Mouse (Mus musculus): Measurements from ENCODE around the gene Cpt1a.
A peak's percentile ranks its signal among the peaks of the same experiment; 100 is the strongest.

The Cpt1a gene

GRCm38 (mm10) chr19:3322261-3322969 is at the start of gene Cpt1a:
Gene Cpt1a (plus strand): TSS chr19:3322334.
- peak; percentile 49 to 69 for DNase-seq

- no peak for DNase-seq
These were observed 48.8 kb upstream of the Cpt1a start for GRCm38 (mm10) chr19:3273331-3273730.

GRCm38 (mm10) chr19:3275744-3276365 is 46.3 kb upstream of the Cpt1a start:
- no peak for DNase-seq

GRCm38 (mm10) chr19:3281886-3282285 is 40.2 kb upstream of the Cpt1a start:
- no peak for DNase-seq

GRCm38 (mm10) chr19:3282572-3283467 is 39.3 kb upstream of the Cpt1a start, which contains the start of the genes Mrpl21 and Ighmbp2:
Gene Mrpl21 (plus strand): TSS chr19:3282901.
Gene Ighmbp2 (minus strand): TSS chr19:3283017.
- peak; percentile 58 to 77 for DNase-seq

- DNase-seq, result no peak
These were observed 33.1 kb upstream of the Cpt1a start for GRCm38 (mm10) chr19:3289006-3289405.

GRCm38 (mm10) chr19:3292028-3292427 is 30.1 kb upstream of the Cpt1a start:
- DNase-seq, result peak; percentile 32 to 62

- DNase-seq, result no peak
These were observed 29.1 kb upstream of the Cpt1a start for GRCm38 (mm10) chr19:3292993-3293392.

GRCm38 (mm10) chr19:3295245-3295644 is 26.9 kb upstream of the Cpt1a start:
- no peak for DNase-seq

GRCm38 (mm10) chr19:3297034-3297433 is 25.1 kb upstream of the Cpt1a start:
- DNase-seq, result no peak

GRCm38 (mm10) chr19:3297775-3298174 is 24.4 kb upstream of the Cpt1a start:
- no peak for DNase-seq

- no peak for DNase-seq
These were observed 18.1 kb upstream of the Cpt1a start for GRCm38 (mm10) chr19:3304017-3304416.

GRCm38 (mm10) chr19:3307175-3307949 is 14.8 kb upstream of the Cpt1a start:
- DNase-seq, result no peak

GRCm38 (mm10) chr19:3319341-3319740 is 2.8 kb upstream of the Cpt1a start:
- no peak for DNase-seq

GRCm38 (mm10) chr19:3320086-3320485 is 2.0 kb upstream of the Cpt1a start:
- no peak for DNase-seq

GRCm38 (mm10) chr19:3320801-3321200 is 1.3 kb upstream of the Cpt1a start:
- no peak for DNase-seq

GRCm38 (mm10) chr19:3321617-3322016 is 517 bp upstream of the Cpt1a start:
- peak in 1 of 2 experiments; percentile 40 for DNase-seq

GRCm38 (mm10) chr19:3323201-3323621 is 1.1 kb downstream of the Cpt1a start:
- DNase-seq, result peak; percentile 83 to 88

- DNase-seq, result peak; percentile 54 to 65
These were observed 1.7 kb downstream of the Cpt1a start for GRCm38 (mm10) chr19:3323753-3324270.

- no peak for DNase-seq
These were observed 2.2 kb downstream of the Cpt1a start for GRCm38 (mm10) chr19:3324271-3324811.

GRCm38 (mm10) chr19:3324931-3325711 is 3.0 kb downstream of the Cpt1a start:
- peak; percentile 94 to 95 for DNase-seq

Data from spleen, adult 18-20 months (tissue).